Mouse (Mus musculus) adipocyte (in vitro differentiated cells): ENCODE measurements around the gene Tbl2.

ENCODE experiments used
- DNase-seq: peaks from one replicate; pipeline ENCODE4 v3.0.0-alpha.2; 2016; ENCODE audit warnings: low spot score

Tbl2 gene

DNA sequence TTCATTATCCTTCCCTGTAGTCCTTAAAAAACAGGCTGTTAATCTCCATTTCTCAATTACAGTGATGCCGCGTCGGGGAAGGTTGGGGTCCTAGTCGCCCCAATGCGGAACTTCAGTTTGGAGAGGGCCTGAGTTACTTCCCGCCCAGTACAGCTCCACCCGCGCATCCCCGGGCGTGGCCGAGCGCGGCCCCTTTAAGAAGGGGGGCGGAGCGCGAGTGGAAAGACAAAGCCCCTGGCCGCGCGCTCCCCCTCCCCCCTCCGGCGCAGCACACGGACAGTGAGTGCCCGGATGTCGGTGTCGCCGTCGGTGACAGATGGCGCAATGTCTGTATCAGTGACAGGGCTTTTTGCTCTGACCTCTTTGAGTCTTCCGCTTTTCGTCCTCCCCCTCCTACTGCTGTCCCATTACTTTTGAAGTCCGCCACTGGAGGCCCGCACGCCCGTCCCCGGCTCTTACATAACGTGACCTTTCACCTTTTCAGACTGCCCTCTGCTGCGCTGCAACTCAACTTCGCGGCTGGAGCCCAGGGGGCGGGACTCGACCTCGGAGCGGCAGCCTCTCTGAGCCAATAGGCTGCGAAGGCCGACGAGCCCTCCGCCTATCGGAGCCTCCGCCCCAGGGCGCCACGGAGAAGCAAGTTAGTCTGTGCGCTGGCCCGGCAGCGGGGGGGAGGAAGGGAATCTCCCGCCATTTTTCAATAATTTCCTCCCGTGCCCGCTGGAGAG, 37.3 kb downstream of the Tbl2 start, which contains the start of gene Baz1b:
Gene Baz1b (plus strand): TSS at position 644 of the 728 bp plus-strand sequence.
- DNase-seq, result peak; percentile 98

DNA sequence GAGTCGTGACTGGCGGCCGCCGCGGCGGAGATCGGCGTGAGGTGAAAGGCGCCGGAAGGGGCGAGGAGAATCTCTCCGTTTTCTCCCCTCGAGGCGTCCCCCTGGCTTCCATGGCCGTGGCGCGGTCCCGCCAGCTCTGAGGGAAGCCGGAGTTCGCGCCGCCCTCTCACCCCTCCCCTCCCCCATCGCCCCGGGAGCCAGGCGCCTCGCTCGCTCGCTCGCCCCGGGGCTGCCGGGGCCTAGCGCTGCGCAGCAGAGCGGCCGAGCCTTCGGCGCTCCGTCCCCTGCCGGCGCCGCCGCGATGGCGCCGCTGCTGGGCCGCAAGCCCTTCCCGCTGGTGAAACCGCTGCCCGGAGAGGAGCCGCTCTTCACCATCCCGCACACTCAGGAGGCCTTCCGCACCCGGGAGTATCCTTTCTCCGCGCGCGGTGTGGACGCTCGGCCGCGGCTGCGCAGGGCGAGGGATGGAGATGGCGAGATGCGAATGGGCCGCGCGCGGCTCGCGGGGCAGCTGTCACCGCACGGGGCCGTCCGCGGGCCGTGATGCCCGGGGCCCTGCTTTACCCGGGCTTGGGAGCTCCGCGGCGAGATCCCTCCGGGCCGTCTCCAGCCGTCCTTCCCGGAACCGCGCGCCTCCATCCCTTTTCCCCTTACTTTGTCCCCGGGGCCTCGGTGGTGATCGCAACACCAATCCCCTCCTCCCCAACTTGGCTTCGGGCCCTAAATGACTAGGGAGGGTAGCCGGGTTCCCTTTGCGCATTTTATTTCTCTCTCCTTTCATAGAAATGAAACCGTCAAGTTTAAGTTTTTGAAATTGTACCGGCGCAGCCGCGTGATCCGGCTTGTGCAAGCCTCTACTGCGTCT, 38.1 kb downstream of the Tbl2 start:
- DNase-seq, result no peak

DNA sequence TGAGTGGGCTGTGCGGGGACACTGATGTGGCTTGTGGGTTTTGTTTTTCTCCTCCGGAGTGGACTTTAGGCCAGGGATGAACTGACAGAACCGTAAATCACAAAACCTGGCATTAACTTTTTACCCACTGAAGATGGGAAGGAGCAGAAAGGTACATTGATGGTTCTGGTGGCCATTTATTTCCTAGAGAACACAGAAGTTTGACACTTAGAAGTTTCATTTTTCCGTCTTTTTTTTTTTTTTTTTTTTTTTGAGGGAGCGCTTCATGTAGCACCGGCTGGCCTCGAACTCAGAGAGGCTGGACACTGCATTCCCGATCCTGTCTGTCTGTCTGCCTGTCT, 38.7 kb downstream of the Tbl2 start:
- peak; percentile 54 for DNase-seq

DNA sequence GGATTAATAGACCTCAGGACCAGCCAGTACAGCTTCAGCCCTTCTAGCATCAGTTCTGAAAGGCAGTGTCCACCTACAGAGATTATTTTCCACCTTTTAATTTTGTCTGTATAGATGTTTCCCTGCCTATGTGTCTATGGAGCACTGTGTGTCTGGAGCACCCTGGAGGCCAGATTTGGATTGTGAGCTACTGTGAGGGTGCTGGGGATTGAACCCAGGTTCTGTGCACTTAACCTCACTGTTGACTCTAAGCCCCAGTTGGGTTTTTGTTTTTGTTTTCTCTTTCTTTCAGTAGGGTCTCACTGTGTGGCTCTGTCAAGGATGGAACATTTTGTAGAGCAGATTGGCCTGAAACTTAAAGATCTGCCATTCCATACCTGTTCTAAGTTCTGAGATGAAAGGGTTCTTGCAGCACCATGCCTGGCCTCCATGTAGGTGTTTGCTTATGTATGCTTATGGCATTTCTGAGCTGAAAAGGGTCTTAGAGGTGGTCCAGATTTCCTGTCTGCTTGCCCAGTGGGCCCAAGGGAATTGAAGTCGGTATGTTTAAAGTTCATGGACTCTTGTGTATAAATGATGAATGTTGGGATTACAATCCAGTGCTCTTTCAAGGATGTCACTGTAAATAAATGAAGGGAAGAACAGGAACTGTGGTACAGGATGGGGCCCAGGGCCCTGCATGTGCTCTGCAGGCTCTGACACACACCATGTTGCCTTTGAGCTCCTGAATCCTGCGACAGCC, 40.0 kb downstream of the Tbl2 start:
- DNase-seq, result no peak

DNA sequence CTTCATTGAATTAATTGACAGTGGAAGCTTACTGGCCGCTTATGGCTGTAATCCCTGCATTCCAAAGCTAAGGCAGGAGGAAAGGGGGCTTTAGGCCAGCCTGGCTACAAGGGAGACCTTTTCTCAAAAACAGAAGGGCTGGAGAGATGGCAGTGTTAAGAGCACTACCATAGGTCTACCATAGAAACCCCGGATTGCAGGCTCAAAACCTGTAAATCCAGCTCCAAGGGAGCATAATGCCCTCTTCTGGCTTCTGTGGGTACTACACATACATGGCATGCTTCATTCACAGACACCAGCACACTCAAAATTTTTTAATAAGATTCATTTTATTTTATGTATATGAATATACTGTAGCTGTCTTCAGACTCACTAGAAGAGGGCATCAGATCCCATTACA, 42.2 kb downstream of the Tbl2 start:
- DNase-seq, result peak; percentile 78

DNA sequence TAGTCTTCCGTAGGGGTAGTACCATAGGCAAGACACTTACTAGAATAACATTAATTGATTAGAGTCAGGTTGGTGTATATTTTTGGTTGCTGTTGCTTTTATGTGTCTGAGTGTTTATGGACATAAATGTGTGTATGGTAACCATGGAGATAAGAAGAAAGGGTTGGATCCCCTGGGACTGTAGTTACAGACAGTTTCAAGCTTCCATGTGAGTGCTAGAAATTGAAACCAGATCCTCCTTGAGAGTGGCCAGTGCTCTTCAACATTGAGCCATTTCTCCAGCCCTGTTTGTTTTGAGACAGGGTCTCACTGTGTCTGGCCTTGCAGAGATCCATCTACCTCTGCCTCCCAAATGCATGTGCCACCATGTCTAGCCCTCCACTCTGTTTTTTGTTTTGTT, 43.0 kb downstream of the Tbl2 start:
- DNase-seq, result peak; percentile 58

DNA sequence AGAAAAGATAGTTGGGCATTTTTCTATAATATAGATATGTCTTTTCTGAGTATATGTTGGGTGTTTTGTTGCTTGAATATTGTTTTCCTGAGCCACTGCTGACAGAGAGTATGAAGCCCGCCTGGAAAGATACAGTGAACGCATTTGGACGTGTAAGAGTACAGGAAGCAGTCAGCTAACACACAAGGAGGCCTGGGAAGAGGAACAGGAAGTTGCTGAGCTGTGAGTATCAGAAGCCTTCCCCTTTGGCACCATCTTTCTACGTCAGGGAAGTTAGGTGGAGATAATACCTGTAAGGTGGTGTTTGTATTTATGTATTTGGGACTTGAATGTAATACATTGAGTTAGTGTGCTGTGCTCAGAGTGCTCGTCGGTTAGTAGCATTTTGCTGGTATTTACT, 46.9 kb downstream of the Tbl2 start:
- no peak for DNase-seq

DNA sequence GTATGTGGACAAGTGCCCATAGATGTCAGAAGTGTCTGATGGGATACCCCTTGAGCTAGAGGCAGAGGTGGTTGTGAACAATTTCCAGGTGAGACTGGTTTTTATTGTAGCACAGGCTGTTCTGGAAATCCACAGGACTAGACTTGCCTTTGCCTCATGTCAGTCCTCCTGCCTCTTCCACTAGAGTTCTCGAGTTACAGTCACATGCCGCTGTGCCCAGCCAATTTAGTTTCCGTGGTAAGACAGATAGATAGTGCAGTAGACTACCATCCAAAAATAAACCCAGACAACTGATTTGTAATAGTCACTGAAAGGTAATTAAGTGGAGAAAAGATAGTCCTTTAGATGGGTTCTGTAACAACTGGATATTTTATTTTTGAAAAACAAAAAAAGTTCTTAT, 53.3 kb downstream of the Tbl2 start:
- no peak for DNase-seq

DNA sequence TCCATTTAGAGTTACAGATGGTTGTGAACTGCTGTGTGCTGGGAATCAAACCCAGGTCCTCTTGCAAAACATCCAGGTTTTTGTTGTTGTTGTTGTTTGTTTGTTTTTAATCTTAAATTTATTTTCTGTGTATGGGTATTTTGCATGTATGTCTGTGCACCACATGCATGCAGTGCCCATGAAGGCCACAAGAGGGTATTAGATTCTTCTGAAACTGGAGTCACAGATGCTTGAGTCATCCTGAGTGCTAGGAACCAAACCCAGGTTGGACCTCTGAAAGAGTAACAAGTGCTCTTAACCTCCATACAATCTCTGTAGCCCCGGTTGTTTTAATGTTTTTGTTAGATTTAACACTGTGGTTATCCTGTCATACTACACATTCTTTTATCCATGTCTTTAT, 58.7 kb downstream of the Tbl2 start:
- DNase-seq, result no peak
